Mouse (Mus musculus): Measurements from ENCODE around the gene Wdr83os.
A peak's percentile ranks its signal among the peaks of the same experiment; 100 is the strongest.

- peak; percentile 16; the same call in 1 of the 2 replicates for TF ChIP-seq CTCF (IDR thresholded peaks at IDR 0.05; ENCODE audit: low read depth)
- TF ChIP-seq EP300 (IDR thresholded peaks at IDR 0.05; ENCODE audit: low read depth), result no peak
Observed at GRCm38 (mm10) chr8:85119052-85119981, 38.8 kb downstream of the Wdr83os start.
